Mouse (Mus musculus): ENCODE results near the gene Aldh18a1.

GRCm38 (mm10) chr19:40536526-40536925, 51.7 kb downstream of the Aldh18a1 start:
- TF ChIP-seq CTCF (IDR thresholded peaks at IDR 0.05; ENCODE audit: low read depth, low read length), result no peak
- no peak for TF ChIP-seq GATA1 (IDR thresholded peaks at IDR 0.05; ENCODE audit: borderline replicate concordance, low read length)
